Mouse (Mus musculus): ENCODE results near the gene Wdr63. TPM values are rescaled to one million over a fixed set of nuclear protein-coding genes. Genes with fewer than 3 reads are reported as not detected.

The Wdr63 gene
- total and polyA plus RNA-seq, 3 experiments: not detected

- TF ChIP-seq ZC3H11A (IDR thresholded peaks at IDR 0.05; ENCODE audit: low read depth, low read length): no peak
- TF ChIP-seq TCF12 (IDR thresholded peaks at IDR 0.05; ENCODE audit: low read depth, low read length): no peak
- no peak for TF ChIP-seq MAZ (IDR thresholded peaks at IDR 0.05; ENCODE audit: low read depth, low read length)
- peak; percentile 50 for TF ChIP-seq RAD21 (IDR thresholded peaks at IDR 0.05; ENCODE audit: low read depth, low read length)
- no peak for TF ChIP-seq RCOR1 (IDR thresholded peaks at IDR 0.05; ENCODE audit: low read depth, low read length)
- no peak for TF ChIP-seq KAT2A (conservative IDR thresholded peaks at IDR 0.05; ENCODE audit: low read depth, low read length)
- TF ChIP-seq POLR2AphosphoS2 (IDR thresholded peaks at IDR 0.05; ENCODE audit: low read length): no peak
- peak; percentile 65 for TF ChIP-seq SMC3 (IDR thresholded peaks at IDR 0.05; ENCODE audit: low read depth, low read length)
- TF ChIP-seq USF2 (IDR thresholded peaks at IDR 0.05; ENCODE audit: borderline replicate concordance in 1 of 2, insufficient read depth in 1 of 2, low read depth in 1 of 2, low read length in 2 of 2): no peak
- no peak for TF ChIP-seq HCFC1 (IDR thresholded peaks at IDR 0.05; ENCODE audit: low read depth, low read length)
- no peak for TF ChIP-seq UBTF (IDR thresholded peaks at IDR 0.05; ENCODE audit: borderline replicate concordance, insufficient read depth, low read depth, low read length)
- TF ChIP-seq CHD2 (IDR thresholded peaks at IDR 0.05; ENCODE audit: low read length): no peak
- no peak for TF ChIP-seq ELF1 (IDR thresholded peaks at IDR 0.05; ENCODE audit: low read depth, low read length)
- TF ChIP-seq MXI1 (IDR thresholded peaks at IDR 0.05; ENCODE audit: low read depth, low read length): no peak
- TF ChIP-seq POLR2A (IDR thresholded peaks at IDR 0.05; ENCODE audit: control insufficient read depth in 1 of 2, insufficient read depth in 1 of 2, low read depth in 1 of 2, low read length in 2 of 2, poor library complexity in 1 of 2): no peak
- no peak for TF ChIP-seq ZMIZ1 (IDR thresholded peaks at IDR 0.05; ENCODE audit: low read depth, low read length)
- no peak for TF ChIP-seq ETS1 (IDR thresholded peaks at IDR 0.05; ENCODE audit: low read depth, low read length)
- TF ChIP-seq E2F4 (IDR thresholded peaks at IDR 0.05; ENCODE audit: borderline replicate concordance, low read depth, low read length): no peak
- no peak for TF ChIP-seq POLR2AphosphoS5 (IDR thresholded peaks at IDR 0.05; ENCODE audit: borderline replicate concordance, low read depth, low read length)
- peak; percentile 57 to 70 (median 61) for TF ChIP-seq CTCF (IDR thresholded peaks at IDR 0.05 in 2 of 3, conservative IDR thresholded peaks at IDR 0.05 in 1 of 3; ENCODE audit: control insufficient read depth in 1 of 3, insufficient read depth in 1 of 3, low read depth in 2 of 3, low read length in 3 of 3, poor library complexity in 1 of 3, severe bottlenecking in 1 of 3)
- Histone ChIP-seq H3K27me3 (ENCODE audit: control insufficient read depth in 1 of 2, insufficient read depth in 2 of 2, low read length in 2 of 2) (no peaks in the 10 kb centered on the region), H3K4me3 (ENCODE audit: control insufficient read depth in 1 of 2, insufficient read depth in 1 of 2, low read depth in 2 of 2, low read length in 2 of 2) (no peak overlapping the region), H3K79me2 (ENCODE audit: control insufficient read depth, insufficient read depth, low read length, poor library complexity) (no peaks in the 10 kb centered on the region), H3K9ac (ENCODE audit: control insufficient read depth, low read depth, low read length, poor library complexity, severe bottlenecking) (no peak overlapping the region), H3K9me3 (replicated peaks; ENCODE audit: insufficient read depth, low read length) (no peaks in the 10 kb centered on the region), H3K4me1 (ENCODE audit: control insufficient read depth in 1 of 2, insufficient read depth in 2 of 2, low read length in 2 of 2) (peaks cover 6 to 15% of the 10 kb centered on the region in 2 experiments; a peak in 3 of 4 replicates), H3K36me3 (ENCODE audit: control insufficient read depth in 1 of 2, insufficient read depth in 2 of 2, low read length in 2 of 2) (peaks cover 0 to 8% of the 10 kb centered on the region in 2 experiments; a peak in 2 of 4 replicates), H3K27ac (ENCODE audit: control insufficient read depth, low read depth, low read length) (no peak overlapping the region)
- DNase-seq (ENCODE audit: low read depth, low spot score): peak; percentile 38
Measured at GRCm38 (mm10) chr3:146102049-146102448, 5.9 kb downstream of the Wdr63 start.

DNA sequence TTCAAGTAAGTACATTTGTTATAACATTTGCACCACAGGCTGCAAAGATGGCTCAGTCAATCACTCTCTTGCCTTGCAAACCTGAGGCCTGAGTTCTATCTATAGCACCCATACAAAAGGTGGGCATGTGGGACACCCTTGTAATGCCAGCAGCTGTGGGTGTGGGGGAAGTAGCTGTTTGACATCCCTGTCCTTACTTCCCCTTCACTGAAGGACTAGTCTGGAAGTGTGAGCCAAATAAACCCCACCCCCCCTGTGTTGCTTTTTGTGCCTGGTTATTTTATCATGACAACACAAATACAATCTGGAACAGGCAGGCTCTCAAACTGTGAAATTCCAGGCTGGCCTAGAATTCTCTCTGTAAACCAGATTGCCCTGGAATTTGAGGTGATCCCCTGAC lies 8.0 kb downstream of the Wdr63 start:
- DNase-seq (ENCODE audit: low read depth, low spot score): peak; percentile 60
- Histone ChIP-seq H3K9me3 (replicated peaks; ENCODE audit: insufficient read depth, low read length) (no peaks in the 10 kb centered on the region), H3K79me2 (ENCODE audit: control insufficient read depth, insufficient read depth, low read length, poor library complexity) (no peaks in the 10 kb centered on the region), H3K4me1 (ENCODE audit: control insufficient read depth in 1 of 2, insufficient read depth in 2 of 2, low read length in 2 of 2) (peaks cover 14 to 26% of the 10 kb centered on the region in 2 experiments), H3K36me3 (ENCODE audit: control insufficient read depth in 1 of 2, insufficient read depth in 2 of 2, low read length in 2 of 2) (peaks cover 0 to 14% of the 10 kb centered on the region in 2 experiments; a peak in 2 of 4 replicates), H3K9ac (ENCODE audit: control insufficient read depth, low read depth, low read length, poor library complexity, severe bottlenecking) (no peak overlapping the region), H3K27ac (ENCODE audit: control insufficient read depth, low read depth, low read length) (no peak overlapping the region), H3K4me3 (ENCODE audit: control insufficient read depth in 1 of 2, insufficient read depth in 1 of 2, low read depth in 2 of 2, low read length in 2 of 2) (no peak overlapping the region), H3K27me3 (ENCODE audit: control insufficient read depth in 1 of 2, insufficient read depth in 2 of 2, low read length in 2 of 2) (no peaks in the 10 kb centered on the region)
- TF ChIP-seq MYC (IDR thresholded peaks at IDR 0.05; ENCODE audit: low read depth, low read length) (no peak), POLR2AphosphoS5 (IDR thresholded peaks at IDR 0.05; ENCODE audit: borderline replicate concordance, low read depth, low read length) (no peak), CTCF (IDR thresholded peaks at IDR 0.05 in 2 of 3, conservative IDR thresholded peaks at IDR 0.05 in 1 of 3; ENCODE audit: control insufficient read depth in 1 of 3, insufficient read depth in 1 of 3, low read depth in 2 of 3, low read length in 3 of 3, poor library complexity in 1 of 3, severe bottlenecking in 1 of 3) (no peak), UBTF (IDR thresholded peaks at IDR 0.05; ENCODE audit: borderline replicate concordance, insufficient read depth, low read depth, low read length) (no peak), BHLHE40 (IDR thresholded peaks at IDR 0.05; ENCODE audit: borderline replicate concordance, low read depth, low read length) (no peak), MXI1 (IDR thresholded peaks at IDR 0.05; ENCODE audit: low read depth, low read length) (no peak), MEF2A (IDR thresholded peaks at IDR 0.05; ENCODE audit: extremely low read depth, insufficient replicate concordance, low read depth, low read length, poor library complexity, severe bottlenecking) (no peak), MAZ (IDR thresholded peaks at IDR 0.05; ENCODE audit: low read depth, low read length) (no peak), RCOR1 (IDR thresholded peaks at IDR 0.05; ENCODE audit: low read depth, low read length) (peak; percentile 33; the same call in 1 of the 2 replicates), EP300 (IDR thresholded peaks at IDR 0.05; ENCODE audit: low read depth in 1 of 2, low read length in 2 of 2) (peak; percentile 61 to 66), ELF1 (IDR thresholded peaks at IDR 0.05; ENCODE audit: low read depth, low read length) (no peak), USF1 (IDR thresholded peaks at IDR 0.05; ENCODE audit: low read depth, low read length) (no peak), POLR2AphosphoS2 (IDR thresholded peaks at IDR 0.05; ENCODE audit: low read length) (no peak), ETS1 (IDR thresholded peaks at IDR 0.05; ENCODE audit: low read depth, low read length) (peak; percentile 29; the same call in 1 of the 2 replicates), E2F4 (IDR thresholded peaks at IDR 0.05; ENCODE audit: borderline replicate concordance, low read depth, low read length) (no peak), SMC3 (IDR thresholded peaks at IDR 0.05; ENCODE audit: low read depth, low read length) (no peak), NRF1 (IDR thresholded peaks at IDR 0.05; ENCODE audit: insufficient read depth, low read depth, low read length, poor library complexity, severe bottlenecking) (no peak), CHD2 (IDR thresholded peaks at IDR 0.05; ENCODE audit: low read length) (no peak), RAD21 (IDR thresholded peaks at IDR 0.05; ENCODE audit: low read depth, low read length) (no peak), MAX (IDR thresholded peaks at IDR 0.05; ENCODE audit: low read length) (no peak)

Data from MEL (cell line).